Mouse (Mus musculus): ENCODE measurements around the gene Arhgap25.

DNA sequence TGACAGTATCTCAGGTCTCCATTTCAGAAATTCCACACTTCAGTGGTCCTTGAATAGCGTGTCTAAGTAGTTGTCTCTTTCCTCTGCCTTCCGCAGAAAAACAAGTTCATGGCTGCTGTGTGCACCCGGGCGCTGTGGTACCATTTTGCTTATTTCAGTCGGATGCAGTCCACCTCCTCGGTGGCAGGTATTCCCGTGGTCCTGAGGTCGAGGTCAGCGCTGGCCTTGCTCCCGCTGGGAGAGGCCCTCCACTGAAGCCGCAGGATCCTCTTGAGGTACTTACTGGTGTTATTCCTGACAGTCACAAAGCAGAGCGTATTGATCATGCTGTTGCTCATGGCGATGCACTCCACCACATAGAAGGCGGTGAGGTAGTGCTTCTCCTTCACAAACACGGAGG lies 48.0 kb upstream of the Arhgap25 start:
- TF ChIP-seq POLR2A (IDR thresholded peaks at IDR 0.05; ENCODE audit: insufficient read depth, low read length) = no peak
- TF ChIP-seq CTCF (IDR thresholded peaks at IDR 0.05; ENCODE audit: low read depth, low read length) = no peak

Data from ES-Bruce4 (cell line).